Mouse (Mus musculus) intestine, postnatal 0 days (tissue): ENCODE measurements around the gene Dydc1. TPM values are rescaled to one million over a fixed set of nuclear protein-coding genes. Genes with fewer than 3 reads are reported as not detected.

Experiments used
- ATAC-seq: fragments of 200-750 bp; cut with Nextera tagmentation; 2 replicates; pipeline ENCODE4 v1.8.0; 2017; ENCODE audit warnings: mild to moderate bottlenecking, moderate TSS enrichment, moderate library complexity
- H3K27ac ChIP-seq: fragments of 300-500 bp; sonication (generic); 2 replicates; pipeline ENCODE4 v1.5.1; 2014; ENCODE audit warnings: mild to moderate bottlenecking, low read depth, low read length, moderate library complexity
- H3K27me3 ChIP-seq: fragments of 300-500 bp; sonication (generic); replicated peaks from 2 replicates; pipeline ENCODE4 v1.6.1; 2014; ENCODE audit warnings: low read length, mixed read lengths; ENCODE audit not compliant: control insufficient read depth, insufficient read depth
- H3K36me3 ChIP-seq: fragments of 300-500 bp; sonication (generic); 2 replicates; pipeline ENCODE4 v1.6.1; 2014; ENCODE audit warnings: mild to moderate bottlenecking, moderate library complexity; ENCODE audit not compliant: control insufficient read depth, insufficient read depth
- H3K4me1 ChIP-seq: fragments of 300-500 bp; sonication (generic); replicated peaks from 2 replicates; pipeline ENCODE4 v1.6.1; 2014; ENCODE audit warnings: antibody characterized with exemption, low read length, mixed read lengths; ENCODE audit not compliant: control insufficient read depth, insufficient read depth
- H3K4me2 ChIP-seq: fragments of 300-500 bp; sonication (generic); replicated peaks from 2 replicates; pipeline ENCODE4 v1.6.1; 2014; ENCODE audit warnings: low read depth, mild to moderate bottlenecking, moderate library complexity
- H3K4me3 ChIP-seq: fragments of 300-500 bp; sonication (generic); 2 replicates; pipeline ENCODE4 v1.5.1; 2014; ENCODE audit warnings: low read depth, low read length
- H3K9ac ChIP-seq: fragments of 300-500 bp; sonication (generic); 2 replicates; pipeline ENCODE4 v1.6.1; 2014; ENCODE audit warnings: mild to moderate bottlenecking, low read depth, low read length
- H3K9me3 ChIP-seq: fragments of 300-500 bp; sonication (generic); 2 replicates; pipeline ENCODE4 v1.6.1; 2016; ENCODE audit warnings: mixed run types; ENCODE audit not compliant: control insufficient read depth
- CTCF ChIP-seq: sonication (generic); IDR thresholded peaks from 2 replicates; pipeline ENCODE4 v1.5.1; 2016; ENCODE audit warnings: low read depth, mild to moderate bottlenecking, control low read depth, antibody characterized with exemption, moderate library complexity
- WGBS: fragments of 180-500 bp; shearing (Covaris S2); extraction: QIAGEN DNeasy Blood & Tissue Kit; methylation state at CpG from one replicate; pipeline ENCODE4 v1.1.7; 2014; 5-methylcytosine and 5-hydroxymethylcytosine counted together
- polyA plus RNA-seq: library from polyadenylated mRNA; unstranded; fragments of >200 nt; fragmentation: Nextera tagmentation; extraction: Ambion mirVana; gene quantifications from 2 replicates; pipeline ENCODE4 v1.2.1, GENCODE M21; 2015

Gene Dydc1
- polyA plus RNA-seq, 1 experiment from 2014 or later = not detected

DNA sequence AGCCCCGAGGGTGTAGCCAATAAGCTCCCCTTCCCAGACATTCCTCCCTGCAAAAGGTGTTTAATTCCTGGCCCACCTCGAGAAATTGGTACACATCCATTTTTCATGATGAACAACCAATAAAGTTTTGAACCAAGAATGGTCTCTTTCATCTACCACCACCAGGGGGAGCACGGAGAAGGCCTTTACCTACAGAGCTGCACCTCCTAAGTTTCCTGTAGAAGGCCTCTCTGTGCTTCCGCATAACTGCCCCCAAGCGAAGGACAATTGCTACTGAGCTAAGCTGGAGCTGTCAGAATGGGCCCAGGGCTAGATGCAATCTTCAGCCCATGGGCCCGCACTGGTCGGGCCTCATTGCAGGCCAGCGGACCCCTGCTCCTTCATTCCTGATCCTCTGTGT lies 18.1 kb downstream of the Dydc1 start:
- Histone ChIP-seq H3K4me1 (no peaks in the 10 kb centered on the region), H3K9ac (no peak overlapping the region), H3K4me3 (no peak overlapping the region), H3K4me2 (no peak overlapping the region), H3K9me3 (no peaks in the 10 kb centered on the region), H3K36me3 (no peaks in the 10 kb centered on the region), H3K27ac (no peak overlapping the region), H3K27me3 (no peaks in the 10 kb centered on the region)
- ATAC-seq = no peak
- WGBS = 52% methylated on average over 8 of the region's 8 CpGs
- peak; percentile 75 for TF ChIP-seq CTCF

DNA sequence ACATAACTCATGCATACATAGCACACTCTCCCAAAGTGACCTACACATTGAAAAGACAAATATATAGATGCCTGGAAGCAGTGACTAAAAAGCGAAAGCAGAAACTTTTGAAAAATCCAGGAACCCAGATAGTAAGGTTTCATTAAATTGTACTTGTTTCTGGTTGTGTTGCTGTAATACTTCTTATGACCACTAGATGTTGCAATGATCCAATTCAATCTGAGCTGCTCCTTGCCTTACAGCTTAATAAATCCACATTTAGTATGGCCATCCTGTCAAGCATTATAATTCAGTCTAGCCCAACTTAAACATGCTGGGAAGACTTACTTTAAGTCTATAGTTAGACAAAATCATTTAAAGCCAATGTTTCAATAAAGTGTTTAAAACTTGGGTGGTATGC lies 21.4 kb downstream of the Dydc1 start:
- 46% methylated on average over 1 of the region's 1 CpGs for WGBS
- no peak for ATAC-seq
- Histone ChIP-seq H3K9me3 (no peaks in the 10 kb centered on the region), H3K9ac (no peak overlapping the region), H3K27me3 (no peaks in the 10 kb centered on the region), H3K36me3 (no peaks in the 10 kb centered on the region), H3K4me1 (no peaks in the 10 kb centered on the region), H3K4me2 (no peak overlapping the region), H3K27ac (no peak overlapping the region), H3K4me3 (no peak overlapping the region)
- TF ChIP-seq CTCF = peak; percentile 75

DNA sequence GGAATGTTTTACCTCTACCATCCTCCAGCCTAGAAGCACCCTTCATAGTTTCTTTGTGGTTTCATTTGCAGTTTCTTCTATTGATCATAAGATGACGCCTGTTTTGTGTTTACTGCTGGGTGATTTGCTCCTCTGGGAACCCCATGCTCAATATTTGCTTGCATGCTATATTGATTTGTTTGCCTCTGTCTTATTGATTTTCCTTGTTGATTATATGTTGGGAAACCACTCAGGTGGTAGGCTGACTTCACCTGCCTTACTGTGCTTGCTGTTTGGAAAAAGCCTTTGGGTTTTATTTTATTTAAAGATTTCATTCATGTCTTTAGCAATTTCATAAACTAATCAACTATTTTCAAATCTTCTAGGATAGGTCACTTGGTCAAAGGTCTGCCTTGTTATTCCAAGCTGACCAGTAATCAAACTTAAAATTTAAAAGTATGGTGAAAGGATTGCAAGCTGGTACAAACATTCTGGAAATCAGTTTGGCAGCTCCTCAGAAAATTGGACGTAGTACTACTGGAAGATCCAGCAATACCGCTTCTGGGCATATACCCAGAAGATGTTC lies 23.7 kb downstream of the Dydc1 start:
- Histone ChIP-seq H3K27me3 (no peaks in the 10 kb centered on the region), H3K9me3 (no peaks in the 10 kb centered on the region), H3K4me3 (no peak overlapping the region), H3K36me3 (no peaks in the 10 kb centered on the region), H3K4me1 (no peaks in the 10 kb centered on the region), H3K4me2 (no peak overlapping the region), H3K9ac (no peak overlapping the region), H3K27ac (no peak overlapping the region)
- TF ChIP-seq CTCF = no peak
- 76% methylated on average over 3 of the region's 3 CpGs for WGBS
- ATAC-seq = no peak

DNA sequence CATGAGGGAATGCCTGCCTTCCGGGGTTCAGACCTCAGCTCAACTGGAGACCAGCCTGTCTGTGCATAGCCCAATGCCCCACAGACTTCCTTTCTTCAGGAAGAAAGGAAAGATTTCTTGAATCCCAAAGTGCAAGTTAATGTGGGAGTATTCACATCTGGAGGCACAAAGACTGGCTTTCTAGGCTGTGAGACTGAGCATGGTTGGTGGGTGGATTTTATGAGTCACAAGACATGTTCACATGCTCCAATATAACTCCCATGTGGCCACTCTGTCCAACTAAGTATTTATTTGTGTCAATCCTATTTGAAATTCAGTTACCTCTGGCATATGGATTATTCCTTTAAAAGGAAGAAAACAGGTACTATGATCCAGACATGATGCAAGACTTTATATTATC lies 26.0 kb downstream of the Dydc1 start:
- no peak for TF ChIP-seq CTCF
- Histone ChIP-seq H3K9ac (no peak overlapping the region), H3K4me3 (no peak overlapping the region), H3K4me1 (no peaks in the 10 kb centered on the region), H3K27ac (no peak overlapping the region), H3K4me2 (no peak overlapping the region), H3K9me3 (no peaks in the 10 kb centered on the region), H3K36me3 (no peaks in the 10 kb centered on the region), H3K27me3 (no peaks in the 10 kb centered on the region)
- WGBS = 83% methylated on average over 1 of the region's 1 CpGs
- no peak for ATAC-seq

DNA sequence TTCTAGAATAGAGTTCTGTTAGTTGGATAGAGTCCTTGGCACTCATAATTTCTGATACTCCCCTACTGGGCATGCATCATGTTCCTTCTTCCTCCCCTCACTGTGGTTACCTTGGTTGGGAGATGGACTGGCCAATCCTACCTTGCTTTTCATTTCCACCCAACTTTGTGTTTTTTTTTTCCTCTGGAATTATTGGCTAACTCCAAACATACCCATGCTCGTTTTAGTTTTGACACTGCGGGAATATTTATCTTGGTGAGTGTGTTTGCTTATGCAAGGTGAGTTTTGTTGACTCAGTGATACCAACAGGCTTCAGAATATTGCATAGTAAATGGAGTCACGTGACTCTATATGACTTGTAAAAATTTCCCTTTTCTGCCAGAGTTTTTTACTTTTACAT lies 28.0 kb downstream of the Dydc1 start:
- Histone ChIP-seq H3K4me3 (no peak overlapping the region), H3K27ac (no peak overlapping the region), H3K9me3 (no peaks in the 10 kb centered on the region), H3K36me3 (no peaks in the 10 kb centered on the region), H3K27me3 (no peaks in the 10 kb centered on the region), H3K4me1 (no peaks in the 10 kb centered on the region), H3K9ac (no peak overlapping the region), H3K4me2 (no peak overlapping the region)
- no peak for ATAC-seq
- no peak for TF ChIP-seq CTCF
- 42% methylated on average over 3 of the region's 3 CpGs for WGBS

DNA sequence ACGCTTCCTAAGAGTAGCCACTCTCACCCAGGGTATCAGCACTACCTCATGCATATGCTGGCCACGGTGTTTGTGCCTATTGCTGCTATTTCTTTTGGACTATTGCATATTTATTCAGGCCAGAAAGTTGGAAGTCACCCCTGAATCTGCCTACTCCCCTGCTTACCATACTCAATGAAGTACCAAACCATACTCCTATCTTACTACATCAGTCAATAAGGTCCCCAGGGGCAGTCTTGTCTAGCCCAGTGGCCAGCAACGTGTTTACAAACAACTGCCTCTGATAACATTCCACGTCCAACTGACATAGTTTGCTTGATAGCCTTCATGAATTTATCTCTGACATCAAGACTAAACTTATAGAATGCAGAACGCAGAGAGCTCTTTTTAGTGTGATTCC lies 28.5 kb downstream of the Dydc1 start:
- no peaks in the 10 kb centered on the region for H3K4me1 ChIP-seq
- no peak for TF ChIP-seq CTCF
- no peak overlapping the region for H3K4me3 ChIP-seq
- WGBS = 69% methylated on average over 5 of the region's 5 CpGs
- H3K27me3 ChIP-seq = no peaks in the 10 kb centered on the region
- H3K36me3 ChIP-seq = no peaks in the 10 kb centered on the region
- no peaks in the 10 kb centered on the region for H3K9me3 ChIP-seq
- no peak for ATAC-seq
- no peak overlapping the region for H3K4me2 ChIP-seq
- H3K9ac ChIP-seq = no peak overlapping the region
- no peak overlapping the region for H3K27ac ChIP-seq

DNA sequence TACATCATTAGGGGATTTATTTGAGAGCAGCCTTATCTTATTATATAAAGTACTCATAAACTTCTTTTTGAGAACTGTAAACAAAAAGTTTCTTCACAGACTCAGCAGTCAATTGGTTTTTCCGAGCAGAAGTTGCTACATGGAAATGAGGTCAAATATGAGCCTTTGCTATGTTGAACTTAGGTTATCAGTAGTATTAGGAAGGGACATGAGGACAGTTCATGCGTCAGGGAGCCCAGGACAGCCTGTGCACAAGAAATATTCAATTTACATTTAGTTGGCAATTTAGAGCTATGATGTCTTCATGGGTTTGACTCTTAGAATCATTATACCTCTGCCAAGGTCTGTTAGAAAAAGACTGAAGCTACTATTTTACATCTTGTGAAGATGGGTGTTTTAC lies 29.6 kb downstream of the Dydc1 start:
- no peak overlapping the region for H3K4me3 ChIP-seq
- H3K4me1 ChIP-seq = no peaks in the 10 kb centered on the region
- no peaks in the 10 kb centered on the region for H3K36me3 ChIP-seq
- no peak for TF ChIP-seq CTCF
- H3K27me3 ChIP-seq = no peaks in the 10 kb centered on the region
- WGBS = 61% methylated on average over 2 of the region's 2 CpGs
- H3K9ac ChIP-seq = no peak overlapping the region
- no peak overlapping the region for H3K4me2 ChIP-seq
- no peak for ATAC-seq
- no peak overlapping the region for H3K27ac ChIP-seq
- H3K9me3 ChIP-seq = no peaks in the 10 kb centered on the region
